Mouse (Mus musculus) heart, embryonic 14.5 days (tissue): ENCODE data around the gene Prn. TPM values are rescaled to one million over a fixed set of nuclear protein-coding genes. Genes with fewer than 3 reads are reported as not detected.

Experiments
- ATAC-seq: fragments of 200-750 bp; cut with Nextera tagmentation; 2 replicates; pipeline ENCODE4 v1.8.0; 2017; ENCODE audit warnings: low read depth, moderate TSS enrichment; ENCODE audit not compliant: insufficient number of reproducible peaks, insufficient read depth, low FRiP score
- H3K27ac ChIP-seq, 2 experiments: fragments of 200-500 bp in 1 of 2; fragments of 300-500 bp in 1 of 2; sonication (generic) in 1 of 2; replicated peaks in 1 of 2; 2 replicates each; pipeline ENCODE4 v1.5.1; 2012 to 2014; ENCODE audit warnings: low read depth in 2 of 2, low read length in 2 of 2, control low read depth in 1 of 2, mild to moderate bottlenecking in 1 of 2, mixed read lengths in 1 of 2; ENCODE audit not compliant: control insufficient read depth in 1 of 2, insufficient read depth in 1 of 2
- H3K27me3 ChIP-seq: fragments of 300-500 bp; sonication (generic); 2 replicates; pipeline ENCODE4 v1.6.1; 2014; ENCODE audit warnings: mild to moderate bottlenecking, low read length, control low read depth; ENCODE audit not compliant: control insufficient read depth, insufficient read depth
- H3K36me3 ChIP-seq: fragments of 300-500 bp; sonication (generic); 2 replicates; pipeline ENCODE4 v1.6.1; 2014; ENCODE audit warnings: mild to moderate bottlenecking, control low read depth, low read length, mixed read lengths; ENCODE audit not compliant: control insufficient read depth, insufficient read depth
- H3K4me1 ChIP-seq, 2 experiments: fragments of 200-500 bp in 1 of 2; fragments of 300-500 bp in 1 of 2; sonication (generic) in 1 of 2; 2 replicates each; pipeline ENCODE4 v1.6.1; 2012 to 2014; ENCODE audit warnings: low read length in 2 of 2, control low read depth in 1 of 2, mixed read lengths in 1 of 2; ENCODE audit not compliant: control insufficient read depth in 2 of 2, insufficient read depth in 2 of 2
- H3K4me2 ChIP-seq: fragments of 300-500 bp; sonication (generic); 2 replicates; pipeline ENCODE4 v1.6.1; 2014; ENCODE audit warnings: mild to moderate bottlenecking, low read length
- H3K4me3 ChIP-seq, 2 experiments: fragments of 200-500 bp in 1 of 2; fragments of 300-500 bp in 1 of 2; sonication (generic) in 1 of 2; 2 replicates each; pipeline ENCODE4 v1.5.1; 2012 to 2014; ENCODE audit warnings: low read length in 2 of 2, mild to moderate bottlenecking in 2 of 2, control low read depth in 1 of 2, low read depth in 1 of 2, moderate library complexity in 1 of 2; ENCODE audit not compliant: control insufficient read depth in 1 of 2, insufficient read depth in 1 of 2
- H3K9ac ChIP-seq: fragments of 300-500 bp; sonication (generic); 2 replicates; pipeline ENCODE4 v1.6.1; 2014; ENCODE audit warnings: mild to moderate bottlenecking, low read length
- H3K9me3 ChIP-seq: fragments of 300-500 bp; sonication (generic); 2 replicates; pipeline ENCODE4 v1.6.1; 2016; ENCODE audit warnings: low read length, control low read depth; ENCODE audit not compliant: control insufficient read depth
- WGBS: fragments of 180-500 bp; shearing (Covaris S2); extraction: QIAGEN DNeasy Blood & Tissue Kit; methylation state at CpG from one replicate; pipeline ENCODE4 v1.1.7; 2014; 5-methylcytosine and 5-hydroxymethylcytosine counted together
- polyA plus RNA-seq: library from polyadenylated mRNA; unstranded; fragments of >200 nt; fragmentation: Nextera tagmentation; extraction: Ambion mirVana; gene quantifications from 2 replicates; pipeline ENCODE4 v1.2.1, GENCODE M21; 2014

The Prn gene
- polyA plus RNA-seq, result not detected in 2 replicates

GRCm38 (mm10) chr2:131909683-131910572 lies at the start of gene Prn, which contains the start of gene Prnp:
Gene Prn (plus strand): TSS chr2:131909957.
Gene Prnp (plus strand): TSS chr2:131909928.
- Histone ChIP-seq H3K27ac (peak within 1 kb of the TSS; percentile 78 to 88), H3K9ac (peak within 1 kb of the TSS; percentile 88), H3K36me3 (0 out of 2 replicates have a peak, but pooled peaks cover 5% of the 10 kb centered on the region), H3K9me3 (no peaks in the 10 kb centered on the region), H3K4me3 (peak within 1 kb of the TSS; percentile 65 to 66), H3K4me1 (peaks cover 13 to 30% of the 10 kb centered on the region in 2 experiments), H3K4me2 (peak within 1 kb of the TSS; percentile 73), H3K27me3 (no peaks in the 10 kb centered on the region)
- ATAC-seq, result peak; percentile 86
- WGBS, result 4% methylated on average over 52 of the region's 52 CpGs

DNA sequence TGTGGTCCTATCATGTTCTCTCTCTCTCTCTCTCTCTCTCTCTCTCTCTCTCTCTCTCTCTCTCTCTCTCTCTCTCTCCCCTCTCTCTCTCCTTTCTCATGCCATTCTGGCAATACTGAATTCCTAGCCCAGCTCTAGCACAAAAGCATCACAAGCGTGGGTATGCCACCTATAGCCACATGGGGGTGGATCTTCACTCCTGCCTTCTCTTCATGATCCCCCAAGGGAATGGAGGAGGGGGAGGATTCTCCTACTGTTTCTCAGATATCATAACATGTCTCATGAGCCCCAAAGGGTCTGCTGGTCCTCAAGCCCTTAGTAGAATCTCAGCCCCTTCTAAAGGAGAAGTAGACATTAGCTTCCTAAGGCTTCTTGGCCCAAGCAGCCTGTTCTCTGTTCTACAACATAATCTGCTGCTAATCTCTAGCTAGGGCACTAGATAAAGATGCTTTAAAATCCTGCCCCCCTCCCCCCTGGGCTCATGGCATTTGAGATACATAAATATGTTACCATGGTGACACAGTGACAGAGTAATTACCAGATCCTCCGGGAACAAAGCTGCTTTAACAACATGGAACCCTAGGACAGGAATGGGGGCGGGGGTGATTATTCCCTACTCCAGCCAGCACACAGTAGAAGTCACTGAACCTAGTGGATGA lies 47.0 kb upstream of the Prn start:
- Histone ChIP-seq H3K27ac (no peak overlapping the region), H3K27me3 (no peaks in the 10 kb centered on the region), H3K9ac (no peak overlapping the region), H3K4me3 (no peak overlapping the region), H3K9me3 (no peaks in the 10 kb centered on the region), H3K4me1 (no peaks in the 10 kb centered on the region), H3K4me2 (no peak overlapping the region), H3K36me3 (no peaks in the 10 kb centered on the region)
- 60% methylated on average over 3 of the region's 3 CpGs for WGBS
- no peak for ATAC-seq

- WGBS, result 65% methylated on average over 3 of the region's 3 CpGs
- Histone ChIP-seq H3K27me3 (no peaks in the 10 kb centered on the region), H3K4me1 (no peaks in the 10 kb centered on the region), H3K9ac (no peak overlapping the region), H3K4me2 (no peak overlapping the region), H3K4me3 (no peak overlapping the region), H3K27ac (no peak overlapping the region), H3K36me3 (no peaks in the 10 kb centered on the region), H3K9me3 (no peaks in the 10 kb centered on the region)
- no peak for ATAC-seq
Observed at GRCm38 (mm10) chr2:131863472-131863871, 46.3 kb upstream of the Prn start.

DNA sequence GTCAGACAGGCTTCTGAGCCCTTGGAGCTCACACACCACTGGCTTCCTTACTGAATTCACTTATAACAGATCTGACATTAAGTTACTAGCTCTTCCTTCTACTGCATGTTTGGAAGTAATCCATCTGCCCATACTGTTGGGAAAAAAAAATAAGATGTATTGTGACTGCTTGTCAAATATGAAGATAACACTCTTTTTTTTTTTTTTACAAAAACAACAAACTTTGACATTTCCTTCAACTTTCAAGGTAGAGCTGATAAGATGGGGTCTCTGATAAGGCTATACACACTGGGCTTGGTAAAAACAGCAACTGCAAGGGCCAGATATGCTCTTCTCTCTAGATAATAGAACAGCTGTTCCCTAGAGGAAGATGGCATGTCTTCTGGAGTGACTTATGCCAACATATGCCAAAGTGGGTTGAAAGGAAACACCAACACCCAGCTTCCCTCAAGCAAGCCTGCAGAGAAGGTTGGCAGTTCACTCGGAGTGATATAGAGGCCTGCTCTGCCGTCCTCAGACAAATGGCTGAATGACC lies 45.4 kb upstream of the Prn start:
- Histone ChIP-seq H3K27me3 (no peaks in the 10 kb centered on the region), H3K27ac (no peak overlapping the region), H3K4me3 (no peak overlapping the region), H3K4me2 (no peak overlapping the region), H3K4me1 (no peaks in the 10 kb centered on the region), H3K9me3 (no peaks in the 10 kb centered on the region), H3K9ac (no peak overlapping the region), H3K36me3 (no peaks in the 10 kb centered on the region)
- ATAC-seq, result no peak
- WGBS, result 77% methylated on average over 2 of the region's 2 CpGs

- ATAC-seq, result no peak
- Histone ChIP-seq H3K4me1 (no peaks in the 10 kb centered on the region), H3K9me3 (no peaks in the 10 kb centered on the region), H3K9ac (no peak overlapping the region), H3K36me3 (no peaks in the 10 kb centered on the region), H3K4me3 (no peak overlapping the region), H3K27ac (no peak overlapping the region), H3K4me2 (no peak overlapping the region), H3K27me3 (no peaks in the 10 kb centered on the region)
Observed at GRCm38 (mm10) chr2:131866676-131867075, 43.1 kb upstream of the Prn start.

- Histone ChIP-seq H3K9ac (no peak overlapping the region), H3K27ac (no peak overlapping the region), H3K4me1 (no peaks in the 10 kb centered on the region), H3K36me3 (no peaks in the 10 kb centered on the region), H3K4me3 (no peak overlapping the region), H3K4me2 (no peak overlapping the region), H3K27me3 (no peaks in the 10 kb centered on the region), H3K9me3 (no peaks in the 10 kb centered on the region)
- no peak for ATAC-seq
- 78% methylated on average over 5 of the region's 5 CpGs for WGBS
Observed at GRCm38 (mm10) chr2:131868983-131869382, 40.8 kb upstream of the Prn start.

DNA sequence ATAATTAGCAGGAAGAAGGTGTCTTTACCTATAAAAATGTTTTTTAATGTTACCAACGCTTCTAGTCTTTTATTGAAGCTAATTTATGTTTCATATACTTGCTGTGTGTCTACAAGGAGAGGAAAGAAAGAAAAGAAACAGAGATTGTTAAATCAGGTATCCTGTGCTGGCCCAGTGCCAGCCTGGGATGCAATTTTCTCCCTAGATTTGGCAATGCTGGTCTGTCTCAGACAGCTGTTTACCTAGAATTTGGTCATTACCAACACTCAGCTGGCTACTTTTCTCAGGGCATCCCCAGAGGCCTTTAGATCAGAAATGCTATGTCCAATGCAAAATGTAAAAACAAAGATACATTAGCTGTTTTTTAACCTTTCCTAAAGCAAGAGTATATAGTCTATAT lies 36.4 kb upstream of the Prn start:
- no peak overlapping the region for H3K27ac ChIP-seq
- H3K27me3 ChIP-seq, result no peaks in the 10 kb centered on the region
- 72% methylated on average over 1 of the region's 1 CpGs for WGBS
- H3K9me3 ChIP-seq, result no peaks in the 10 kb centered on the region
- H3K4me2 ChIP-seq, result no peak overlapping the region
- ATAC-seq, result no peak
- H3K4me3 ChIP-seq, result no peak overlapping the region
- no peak overlapping the region for H3K9ac ChIP-seq
- no peaks in the 10 kb centered on the region for H3K4me1 ChIP-seq
- H3K36me3 ChIP-seq, result no peaks in the 10 kb centered on the region
